Comparison of ENCODE assay signal across 15 mouse cellular contexts in genomic region chr1:87880856-87881255, GRCm38 (mm10). TPM values are rescaled to one million over a fixed set of nuclear protein-coding genes. Genes with fewer than 3 reads are reported as not detected.
DNase-seq lines count a peak whose midpoint lies in the region; ATAC-seq and TF ChIP-seq lines count a peak whose summit lies in the region.
"Had no signal": no experiment of that assay in that cellular context is flagged by ENCODE, and none has a peak within 500 bp of the region (broad histone marks: within the 10 kb centered on the region; RNA-seq: fewer than 3 reads in every experiment).

No protein-coding gene starts in this region.

- no peak overlapping the region for H3K4me3 ChIP-seq in heart, embryonic 11.5 days (ENCODE audit: low read depth, low read length)
- H3K4me3 ChIP-seq in kidney, embryonic 15.5 days (replicated peaks): no peak overlapping the region
- no peak overlapping the region for H3K4me3 ChIP-seq in small intestine, adult 2 months (ENCODE audit: low read depth, low read length)
- no peak overlapping the region for H3K4me3 ChIP-seq in forebrain, embryonic 12.5 days (replicated peaks)
- H3K4me3 ChIP-seq: left cerebral cortex, adult 2 months; neural tube, embryonic 15.5 days had no signal

- no peak for TF ChIP-seq CTCF in small intestine, adult 2 months (IDR thresholded peaks at IDR 0.05; ENCODE audit: extremely low read depth, insufficient read length, insufficient replicate concordance, low read depth, low read length)

- H3K4me2 ChIP-seq in heart, embryonic 11.5 days: no peak overlapping the region
- no peak overlapping the region for H3K4me2 ChIP-seq in kidney, embryonic 15.5 days
- H3K4me2 ChIP-seq in forebrain, embryonic 12.5 days: no peak overlapping the region
- H3K4me2 ChIP-seq: neural tube, embryonic 15.5 days had no signal

- WGBS in heart, embryonic 11.5 days (ENCODE audit: insufficient replicate concordance): 14% methylated on average over 2 of the region's 2 CpGs
- WGBS in kidney, embryonic 15.5 days: 46% methylated on average over 2 of the region's 2 CpGs
- 55% methylated on average over 2 of the region's 2 CpGs for WGBS in small intestine, adult 2 months
- 90% methylated on average over 2 of the region's 2 CpGs for WGBS in forebrain, embryonic 12.5 days

- peak overlapping the region; percentile 81 for H3K27ac ChIP-seq in heart, embryonic 11.5 days (ENCODE audit: low read depth, low read length)
- H3K27ac ChIP-seq in kidney, embryonic 15.5 days: peak overlapping the region; percentile 56
- H3K27ac ChIP-seq in small intestine, adult 2 months (ENCODE audit: insufficient read depth, low read depth, low read length): 0 out of 2 replicates have a peak overlapping the region, but pooled peaks have one; percentile 6
- no peak overlapping the region for H3K27ac ChIP-seq in forebrain, embryonic 12.5 days
- H3K27ac ChIP-seq: liver, embryonic 14.5 days had no signal

- H3K9ac ChIP-seq in heart, embryonic 11.5 days (ENCODE audit: low read depth, low read length): no peak overlapping the region
- H3K9ac ChIP-seq in kidney, embryonic 15.5 days: no peak overlapping the region
- H3K9ac ChIP-seq in forebrain, embryonic 12.5 days: no peak overlapping the region
- H3K9ac ChIP-seq: forebrain, postnatal 0 days; liver, embryonic 14.5 days; neural tube, embryonic 15.5 days had no signal

- ATAC-seq in heart, embryonic 11.5 days (replicated peaks; ENCODE audit: insufficient number of reproducible peaks, low FRiP score, low TSS enrichment): peak; percentile 66; the same call in 1 of the 2 replicates
- ATAC-seq in kidney, embryonic 15.5 days (replicated peaks; ENCODE audit: low FRiP score): peak; percentile 46; the same call in 1 of the 2 replicates
- ATAC-seq in forebrain, embryonic 12.5 days (ENCODE audit: low FRiP score): no peak
- ATAC-seq: forebrain, postnatal 0 days had no signal

- no peak for TF ChIP-seq POLR2A in small intestine, adult 2 months (IDR thresholded peaks at IDR 0.05; ENCODE audit: low read depth, low read length)

- no peaks in the 10 kb centered on the region for H3K36me3 ChIP-seq in heart, embryonic 11.5 days (ENCODE audit: control insufficient read depth, insufficient read depth, low read length)
- H3K36me3 ChIP-seq in kidney, embryonic 15.5 days: peaks cover 36% of the 10 kb centered on the region
- peaks cover 11% of the 10 kb centered on the region for H3K36me3 ChIP-seq in small intestine, adult 2 months (ENCODE audit: control insufficient read depth, insufficient read depth, low read length)
- 0 out of 2 replicates have a peak, but pooled peaks cover 11% of the 10 kb centered on the region for H3K36me3 ChIP-seq in forebrain, embryonic 12.5 days (replicated peaks)

- H3K27me3 ChIP-seq in heart, embryonic 11.5 days (ENCODE audit: control insufficient read depth, insufficient read depth, low read length): no peaks in the 10 kb centered on the region
- no peaks in the 10 kb centered on the region for H3K27me3 ChIP-seq in kidney, embryonic 15.5 days
- no peaks in the 10 kb centered on the region for H3K27me3 ChIP-seq in small intestine, adult 2 months (ENCODE audit: control insufficient read depth, insufficient read depth, low read length)
- no peaks in the 10 kb centered on the region for H3K27me3 ChIP-seq in forebrain, embryonic 12.5 days
- H3K27me3 ChIP-seq: neural tube, embryonic 15.5 days had no signal

- H3K4me1 ChIP-seq in heart, embryonic 11.5 days (ENCODE audit: control insufficient read depth, insufficient read depth, low read length): peaks cover 49% of the 10 kb centered on the region
- H3K4me1 ChIP-seq in kidney, embryonic 15.5 days: peaks cover 40% of the 10 kb centered on the region
- H3K4me1 ChIP-seq in small intestine, adult 2 months (ENCODE audit: control insufficient read depth, insufficient read depth, insufficient read length, low read length): peaks cover 7% of the 10 kb centered on the region; the same call in 1 of the 2 replicates
- peaks cover 10% of the 10 kb centered on the region for H3K4me1 ChIP-seq in forebrain, embryonic 12.5 days

- DNase-seq in thymus, postnatal 4 days: peak; percentile 9
- DNase-seq in thymus, postnatal 14 days: no peak
- DNase-seq in embryo, embryonic 11 days: no peak
- DNase-seq in layer of hippocampus, adult 8-10 months (ENCODE audit: low spot score in 2 of 2): no peak
- DNase-seq: adrenal gland, adult 8-10 months; cerebellum, postnatal 25 days; forebrain, postnatal 0 days; midbrain, embryonic 14.5 days had no signal

- H3K9me3 ChIP-seq in heart, embryonic 11.5 days (replicated peaks; ENCODE audit: control insufficient read depth, low read length): no peaks in the 10 kb centered on the region
- H3K9me3 ChIP-seq in kidney, embryonic 15.5 days (replicated peaks): no peaks in the 10 kb centered on the region
- no peaks in the 10 kb centered on the region for H3K9me3 ChIP-seq in forebrain, embryonic 12.5 days
- H3K9me3 ChIP-seq: neural tube, embryonic 15.5 days had no signal

RNA-seq across cellular contexts. Expression of gene Dgkd, which starts 27.8 kb away (rescaled TPM):
- 22.2 and 24.2 TPM in 2 replicates for polyA plus RNA-seq in heart, embryonic 11.5 days (2014; fragmentation: Nextera tagmentation; extraction: Ambion mirVana)
- polyA plus RNA-seq in kidney, embryonic 15.5 days (2015; fragmentation: Nextera tagmentation; extraction: Ambion mirVana): 30.0 and 33.6 TPM in 2 replicates
- polyA plus RNA-seq in small intestine, adult 2 months (2012; rRNA removed): 21.5 and 47.1 TPM in 2 replicates
- total RNA-seq in layer of hippocampus, adult 8-10 months (2022): 100 to 1,000 TPM; 102 to 113 (median 110) TPM
- 43.2 and 45.8 TPM in 2 replicates for polyA plus RNA-seq in forebrain, embryonic 12.5 days (2016; fragmentation: Nextera tagmentation; extraction: Ambion mirVana)
